Mouse (Mus musculus): Measurements from ENCODE around the gene Mecom. TPM values are rescaled to one million over a fixed set of nuclear protein-coding genes. Genes with fewer than 3 reads are reported as not detected.

Mecom gene
- total RNA-seq, 2 experiments from 2014 or later = 4.2 to 4.7 TPM

- intact Hi-C loops (cut with DNase I) = no loop called here
- no peak for DNase-seq (ENCODE audit: extremely low spot score in 1 of 2, low spot score in 2 of 2)
Observed at GRCm38 (mm10) chr3:30398911-30399310, 148.9 kb downstream of the Mecom start.

GRCm38 (mm10) chr3:30394911-30395310 lies 152.9 kb downstream of the Mecom start:
- DNase-seq (ENCODE audit: extremely low spot score in 1 of 2, low spot score in 2 of 2) = no peak
- intact Hi-C loops (cut with DNase I) = no loop called here

- no peak for DNase-seq (ENCODE audit: extremely low spot score in 1 of 2, low spot score in 2 of 2)
- intact Hi-C loops (cut with DNase I) = no loop called here
Observed at GRCm38 (mm10) chr3:30392662-30393061, 155.1 kb downstream of the Mecom start.

GRCm38 (mm10) chr3:30392218-30392617 lies 155.6 kb downstream of the Mecom start:
- no peak for DNase-seq (ENCODE audit: extremely low spot score in 1 of 2, low spot score in 2 of 2)
- intact Hi-C loops (cut with DNase I) = no loop called here

- DNase-seq (ENCODE audit: extremely low spot score in 1 of 2, low spot score in 2 of 2) = no peak
- intact Hi-C loops (cut with DNase I) = no loop called here
Observed at GRCm38 (mm10) chr3:30390346-30390745, 157.5 kb downstream of the Mecom start.

- intact Hi-C loops (cut with DNase I) = no loop called here
- no peak for DNase-seq (ENCODE audit: extremely low spot score in 1 of 2, low spot score in 2 of 2)
Observed at GRCm38 (mm10) chr3:30380273-30380672, 167.5 kb downstream of the Mecom start.

- intact Hi-C loops (cut with DNase I) = no loop called here
- no peak for DNase-seq (ENCODE audit: extremely low spot score in 1 of 2, low spot score in 2 of 2)
Observed at GRCm38 (mm10) chr3:30379301-30379700, 168.5 kb downstream of the Mecom start.

DNA sequence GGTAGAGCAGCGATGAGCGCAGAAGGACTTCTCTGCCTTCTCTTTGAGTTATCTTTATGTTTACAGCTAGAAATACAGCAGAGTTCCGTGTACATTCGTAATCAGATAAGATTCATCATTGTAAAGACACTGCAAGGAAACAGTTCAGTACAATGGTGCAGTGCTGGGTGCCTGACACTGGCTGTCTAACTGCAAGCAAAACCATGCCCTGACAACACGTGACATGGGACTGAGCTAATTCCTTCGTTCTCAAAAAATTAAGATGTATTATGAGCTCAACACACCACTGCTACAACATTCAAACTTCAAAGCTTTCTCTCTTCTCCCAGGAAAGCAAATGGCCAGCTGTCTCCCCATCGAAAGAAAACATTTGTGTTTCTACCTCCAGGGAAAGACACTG lies 176.3 kb downstream of the Mecom start:
- no peak for DNase-seq (ENCODE audit: extremely low spot score in 1 of 2, low spot score in 2 of 2)
- intact Hi-C loops (cut with DNase I) = no loop called here

DNA sequence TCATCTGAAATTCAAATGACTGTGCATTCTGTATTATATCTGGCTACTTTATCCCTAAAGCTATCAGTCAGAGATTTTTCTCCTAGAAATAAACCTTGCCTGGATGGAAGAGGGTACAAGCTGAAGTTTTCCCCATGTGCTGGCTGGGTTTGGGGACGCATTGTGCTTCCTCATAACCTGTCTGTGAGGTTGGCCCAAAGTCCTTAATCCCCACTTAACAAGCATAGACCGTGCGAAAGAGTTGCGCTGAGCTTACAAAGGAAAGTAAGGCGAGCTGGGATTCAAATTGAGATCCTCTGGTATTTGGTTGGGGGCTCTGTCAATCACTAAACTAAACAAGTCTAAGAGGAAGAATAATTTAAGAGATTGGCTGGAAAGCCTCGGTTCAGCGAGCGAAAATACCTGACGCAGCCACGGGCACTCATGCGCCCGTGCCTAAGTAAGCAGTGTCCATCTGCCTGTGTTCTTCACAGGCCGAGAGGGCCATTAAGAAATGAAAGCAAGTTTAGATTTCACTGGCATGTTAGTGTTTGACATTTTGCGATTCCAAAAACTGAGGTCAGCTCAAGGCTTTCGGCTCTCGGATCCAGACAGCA lies 176.8 kb downstream of the Mecom start:
- no peak for DNase-seq (ENCODE audit: extremely low spot score in 1 of 2, low spot score in 2 of 2)
- intact Hi-C loops (cut with DNase I) = no loop called here

DNA sequence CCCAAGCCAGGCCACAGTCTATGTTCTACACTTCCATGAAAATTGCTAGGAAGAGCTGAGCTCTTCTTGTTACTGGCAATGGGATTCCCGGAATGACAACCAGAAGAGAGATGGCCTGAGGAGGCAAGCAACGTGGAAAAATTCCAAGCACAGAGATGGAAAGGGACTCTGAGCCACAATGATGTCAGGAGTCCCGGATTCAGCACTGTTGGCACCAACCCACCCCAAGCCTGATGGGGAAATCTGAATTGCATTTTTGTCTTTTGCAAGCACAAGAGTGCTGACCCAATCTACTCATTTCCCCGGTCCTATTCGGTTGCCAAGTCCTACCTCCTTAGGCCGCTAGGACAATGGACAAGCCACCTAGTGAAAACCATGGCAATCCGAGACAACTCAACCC lies 181.2 kb downstream of the Mecom start:
- intact Hi-C loops (cut with DNase I) = no loop called here
- no peak for DNase-seq (ENCODE audit: extremely low spot score in 1 of 2, low spot score in 2 of 2)

GRCm38 (mm10) chr3:30361190-30361589 lies 186.6 kb downstream of the Mecom start:
- no peak for DNase-seq (ENCODE audit: extremely low spot score in 1 of 2, low spot score in 2 of 2)
- intact Hi-C loops (cut with DNase I) = no loop called here

GRCm38 (mm10) chr3:30353878-30354727 lies 193.7 kb downstream of the Mecom start:
- DNase-seq (ENCODE audit: extremely low spot score in 1 of 2, low spot score in 2 of 2) = no peak
- intact Hi-C loops (cut with DNase I) = no loop called here

DNA sequence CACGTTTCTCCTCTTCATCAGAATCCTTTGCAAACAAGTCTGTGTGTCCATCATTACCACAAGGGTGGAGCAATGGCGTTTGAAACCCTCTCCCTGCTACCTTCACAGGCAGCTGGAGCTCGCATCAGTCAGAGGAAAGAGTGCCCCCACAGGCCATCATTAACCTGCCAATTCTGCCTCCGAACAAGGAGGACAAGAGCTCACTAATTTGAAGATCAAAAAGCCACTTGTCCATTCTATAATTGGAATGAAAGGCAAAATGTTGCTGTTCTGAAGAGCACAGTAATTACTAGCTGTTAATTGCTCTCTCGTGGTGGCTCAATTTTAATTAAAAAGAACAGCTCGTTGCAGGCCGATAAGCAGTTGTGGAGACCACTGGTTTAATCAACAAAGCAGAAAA lies 198.5 kb downstream of the Mecom start:
- DNase-seq (ENCODE audit: extremely low spot score in 1 of 2, low spot score in 2 of 2) = no peak
- intact Hi-C loops (cut with DNase I) = no loop called here

GRCm38 (mm10) chr3:30344151-30344550 lies 203.7 kb downstream of the Mecom start:
- intact Hi-C loops (cut with DNase I) = no loop called here
- DNase-seq (ENCODE audit: extremely low spot score in 1 of 2, low spot score in 2 of 2) = no peak

DNA sequence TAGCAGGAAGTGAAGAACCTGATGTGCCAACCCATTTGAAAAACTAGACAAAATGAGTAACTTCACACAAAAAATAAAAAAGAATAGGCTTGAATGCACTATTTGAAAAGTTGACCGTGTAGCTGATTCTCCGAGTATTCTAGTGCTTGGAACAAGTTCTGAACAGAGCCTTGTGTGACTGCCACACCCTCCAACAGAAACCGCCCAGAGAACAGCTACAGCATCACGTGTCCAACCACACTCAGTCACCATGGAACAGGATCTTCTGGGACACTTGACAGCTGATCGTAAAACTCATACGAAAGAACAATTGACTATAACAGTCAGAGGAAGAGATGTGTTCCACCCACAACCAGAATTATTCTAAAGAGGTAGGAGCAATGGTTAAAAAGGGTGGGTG lies 215.5 kb downstream of the Mecom start:
- no peak for DNase-seq (ENCODE audit: extremely low spot score in 1 of 2, low spot score in 2 of 2)

DNA sequence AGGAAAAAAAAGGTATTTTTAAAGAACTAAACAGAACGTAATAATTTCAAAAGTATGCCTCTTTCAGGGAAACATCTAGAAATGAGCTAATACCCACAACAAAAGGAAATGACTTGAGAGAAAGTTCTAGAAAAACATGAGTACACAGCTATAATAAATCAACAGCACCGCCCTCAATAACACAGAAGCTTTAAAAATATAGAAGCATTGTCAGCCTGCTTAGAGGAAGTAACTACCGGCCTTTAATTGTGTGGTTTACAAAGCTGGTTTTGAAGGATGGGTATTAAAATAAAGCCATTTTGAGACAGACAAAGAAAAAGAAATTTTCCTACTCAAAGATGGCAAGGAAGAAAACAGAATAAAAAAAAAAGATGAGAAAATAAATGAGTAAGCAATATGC lies 217.3 kb downstream of the Mecom start:
- DNase-seq (ENCODE audit: extremely low spot score in 1 of 2, low spot score in 2 of 2) = no peak
- intact Hi-C loops (cut with DNase I) = no loop called here

More for the DNA sequence above, 215.5 kb downstream of the Mecom start:
- intact Hi-C loops (cut with DNase I) = no loop called here

DNA sequence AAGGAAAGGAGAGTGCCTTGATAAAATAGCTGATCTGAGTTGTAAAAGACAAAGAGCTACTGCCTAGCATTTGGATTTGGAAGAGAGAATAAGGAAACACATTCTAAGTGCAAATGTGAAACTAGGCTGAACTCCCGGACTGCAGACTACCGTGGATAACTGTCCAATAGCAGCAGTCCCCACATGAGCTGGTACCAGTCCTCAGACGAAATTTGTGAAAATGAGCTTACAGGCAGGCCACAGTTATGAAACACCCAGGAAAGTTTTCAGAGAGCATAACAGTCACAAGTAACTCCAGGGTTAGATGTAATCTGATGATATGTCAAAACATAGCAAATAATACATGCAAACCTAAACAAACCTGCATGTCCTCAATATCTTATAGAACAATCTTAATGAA lies 217.8 kb downstream of the Mecom start:
- intact Hi-C loops (cut with DNase I) = no loop called here
- DNase-seq (ENCODE audit: extremely low spot score in 1 of 2, low spot score in 2 of 2) = no peak

GRCm38 (mm10) chr3:30314955-30315354 lies 232.9 kb downstream of the Mecom start:
- intact Hi-C loops (cut with DNase I) = no loop called here
- DNase-seq (ENCODE audit: extremely low spot score in 1 of 2, low spot score in 2 of 2) = no peak

- intact Hi-C loops (cut with DNase I) = no loop called here
- DNase-seq (ENCODE audit: extremely low spot score in 1 of 2, low spot score in 2 of 2) = no peak
Observed at GRCm38 (mm10) chr3:30308081-30308480, 239.7 kb downstream of the Mecom start.

GRCm38 (mm10) chr3:30307601-30308000 lies 240.2 kb downstream of the Mecom start:
- DNase-seq (ENCODE audit: extremely low spot score in 1 of 2, low spot score in 2 of 2) = no peak
- intact Hi-C loops (cut with DNase I) = no loop called here

Data from left cerebral cortex, postnatal 10 days (tissue).